Mouse (Mus musculus): ENCODE data around the gene Slc16a13.

GRCm38 (mm10) chr11:70223724-70224123 lies 2.9 kb upstream of the Slc16a13 start:
- TF ChIP-seq CTCF (IDR thresholded peaks at IDR 0.05) (no peak), EP300 (IDR thresholded peaks at IDR 0.05) (peak; percentile 96)

Measured in lung, postnatal 0 days (tissue).